Mouse (Mus musculus): ENCODE measurements around the gene Bbs4. TPM values are rescaled to one million over a fixed set of nuclear protein-coding genes. Genes with fewer than 3 reads are reported as not detected.
"Not testable (repeated sequence)": the region's sequence is repeated elsewhere in the genome, so short reads cannot be mapped to it uniquely, and the experiment has no call there.

Bbs4 gene
- 10 to 100 TPM; 42.5 to 46.1 (median 43.1) TPM for total RNA-seq (2022)

DNA sequence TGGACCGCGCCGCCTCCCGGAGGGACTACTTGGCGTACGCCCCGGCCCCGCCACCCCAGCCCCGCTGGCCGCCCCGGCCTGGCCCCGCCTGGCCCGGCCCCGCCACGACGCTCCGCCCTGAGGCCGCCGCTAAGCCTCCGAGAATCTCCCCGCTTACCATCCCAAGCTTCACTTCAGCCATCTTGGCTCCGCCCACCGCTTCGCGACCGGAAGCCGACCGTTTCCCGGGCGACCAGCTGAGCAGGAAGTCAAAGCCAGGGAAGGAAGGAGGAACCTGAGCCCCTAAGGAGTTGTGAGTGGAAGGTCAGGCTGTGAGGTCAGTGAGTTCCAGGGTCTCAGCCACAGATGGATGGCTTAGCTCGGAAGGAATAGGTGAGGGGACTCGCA lies at the start of gene Bbs4:
TSS of gene Bbs4 (minus strand) at position 256 of the 387 bp plus-strand sequence.
- DNase-seq (ENCODE audit: low spot score in 2 of 2), result peak; percentile 63 to 77

DNA sequence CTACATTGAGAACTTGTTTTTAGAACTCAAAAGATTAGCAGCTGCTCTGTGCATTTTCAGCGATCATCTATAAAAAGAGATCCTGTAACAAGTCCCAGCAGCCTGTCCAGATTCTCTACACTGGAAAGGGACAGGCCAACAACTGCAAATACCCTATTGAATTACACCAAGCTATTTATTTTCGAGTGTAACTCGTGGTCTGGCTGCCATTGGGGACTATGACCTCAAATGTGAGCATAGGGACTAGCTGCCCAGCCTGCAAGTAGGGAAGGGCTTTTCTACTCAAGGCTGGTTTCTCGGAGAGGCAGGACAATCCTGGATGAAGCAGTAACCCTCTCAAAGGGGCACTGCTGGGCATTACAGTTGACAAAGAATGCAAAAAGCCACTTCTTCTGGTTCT lies 35.8 kb upstream of the Bbs4 start:
- no peak for DNase-seq (ENCODE audit: low spot score in 2 of 2)

DNA sequence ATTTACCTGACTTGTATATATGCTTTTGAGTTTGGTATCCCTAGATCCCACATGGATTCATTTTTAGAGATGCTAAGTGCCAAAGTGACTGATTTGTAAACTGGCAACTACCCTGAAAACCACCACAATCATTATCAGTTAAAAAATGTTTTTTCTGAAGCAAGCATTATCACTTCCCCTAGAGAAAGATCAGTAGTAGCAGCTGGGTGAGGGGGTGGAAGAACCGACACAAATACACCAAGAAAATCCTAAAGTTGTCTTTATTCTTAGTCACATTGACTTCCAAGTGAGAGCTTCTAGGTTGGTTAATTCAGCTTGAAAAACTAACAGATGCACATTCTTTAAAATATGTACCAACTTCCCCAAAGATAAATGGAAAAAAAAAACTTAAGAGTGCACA lies 35.0 kb upstream of the Bbs4 start:
- DNase-seq (ENCODE audit: low spot score in 2 of 2), result peak in 1 of 2 experiments; percentile 21

DNA sequence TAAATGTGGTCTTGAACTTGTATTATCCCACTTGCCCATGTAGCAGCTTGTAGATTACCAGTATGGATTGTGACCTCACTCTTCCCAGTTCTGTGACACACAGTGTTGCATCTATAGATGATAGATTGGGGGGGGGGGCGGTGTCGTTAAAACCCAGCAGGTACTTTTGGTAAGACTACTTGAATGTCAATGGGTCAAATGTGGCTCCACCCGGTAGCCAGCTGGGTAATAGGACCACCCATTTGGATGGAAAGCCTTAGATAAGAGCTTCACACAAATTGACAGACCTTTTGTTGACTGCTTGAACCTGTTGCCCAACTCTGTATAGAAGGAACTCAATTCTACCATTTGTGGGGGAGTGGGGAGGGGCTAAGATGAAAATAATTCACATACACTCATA lies 34.2 kb upstream of the Bbs4 start:
- no peak for DNase-seq (ENCODE audit: low spot score in 2 of 2)

DNA sequence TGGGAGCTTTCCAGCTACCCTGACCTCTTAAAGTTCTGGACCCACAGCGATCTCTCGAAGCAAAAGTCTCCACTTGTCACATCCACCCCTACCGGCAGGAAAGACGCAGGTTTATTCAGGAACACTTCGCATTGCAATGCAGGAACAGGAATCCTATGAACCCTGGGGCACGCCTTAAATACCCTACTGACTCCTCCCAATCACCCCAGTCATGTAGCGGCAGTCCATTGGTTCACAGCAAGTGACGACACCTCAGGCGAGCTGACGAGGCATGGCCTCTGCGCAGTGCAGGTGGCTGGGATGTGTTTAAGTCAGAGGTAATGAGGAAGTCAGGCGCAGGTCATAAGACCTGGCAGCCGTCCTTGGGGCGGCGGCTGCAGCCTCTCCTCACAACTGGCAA lies 22.3 kb upstream of the Bbs4 start:
- DNase-seq (ENCODE audit: low spot score in 2 of 2), result no peak

DNA sequence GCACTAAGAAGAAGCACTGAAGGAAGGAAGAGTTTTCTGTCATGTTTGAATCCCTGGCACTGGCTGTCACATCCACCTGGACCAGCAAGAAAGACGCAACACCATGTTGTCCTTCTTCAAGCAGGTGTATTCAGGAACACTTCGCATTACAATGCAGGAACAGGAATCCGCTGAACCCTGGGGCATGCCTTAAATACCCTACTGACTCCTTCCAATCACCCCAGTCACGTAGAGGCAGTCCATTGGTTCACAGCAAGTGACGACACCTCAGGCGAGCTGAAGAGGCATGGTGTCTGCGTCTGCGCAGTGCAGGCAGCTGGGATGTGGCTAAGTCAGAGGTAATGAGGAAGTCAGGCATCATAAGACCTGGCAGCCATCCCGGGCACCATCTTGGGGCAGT lies 16.3 kb upstream of the Bbs4 start:
- DNase-seq (ENCODE audit: low spot score in 2 of 2), result no peak

DNA sequence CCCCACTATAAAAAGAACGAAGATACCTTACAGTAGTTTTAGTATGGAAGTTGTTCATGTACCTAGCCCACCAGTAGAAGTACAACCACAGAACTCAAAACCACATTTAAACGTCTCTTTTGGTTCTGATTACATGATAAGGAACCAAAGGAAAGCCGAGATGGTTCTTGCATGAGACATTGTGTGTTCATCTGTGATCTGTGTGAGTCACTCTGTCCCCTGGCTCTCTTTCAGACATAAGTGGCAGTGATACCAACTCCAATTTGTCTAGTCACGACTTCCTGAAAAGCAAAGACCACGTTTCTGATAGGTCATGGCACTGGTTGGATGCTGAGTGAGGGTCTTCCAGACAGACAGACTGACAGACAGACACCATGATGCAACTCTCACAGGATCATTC lies 15.9 kb upstream of the Bbs4 start:
- no peak for DNase-seq (ENCODE audit: low spot score in 2 of 2)

DNA sequence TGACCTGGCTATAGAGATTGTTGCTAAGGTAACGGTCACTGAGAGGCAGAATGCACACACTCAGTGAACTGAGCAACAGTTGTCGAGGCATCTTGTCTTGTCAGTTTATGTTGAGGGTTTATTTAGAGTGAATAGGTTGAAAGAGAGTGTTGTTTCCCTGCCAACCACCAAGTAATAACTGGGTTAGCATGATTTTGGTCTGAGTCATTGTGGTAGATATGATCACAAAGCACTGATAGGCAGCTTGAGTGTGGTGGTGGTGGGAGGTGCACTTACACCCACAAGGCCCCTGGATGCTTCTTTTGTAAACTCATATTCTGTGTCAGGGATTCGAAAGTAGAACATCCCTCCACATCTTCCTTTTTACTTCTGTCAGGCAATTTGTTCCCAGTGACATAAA lies 7.2 kb upstream of the Bbs4 start:
- DNase-seq (ENCODE audit: low spot score in 2 of 2), result not testable (repeated sequence)

DNA sequence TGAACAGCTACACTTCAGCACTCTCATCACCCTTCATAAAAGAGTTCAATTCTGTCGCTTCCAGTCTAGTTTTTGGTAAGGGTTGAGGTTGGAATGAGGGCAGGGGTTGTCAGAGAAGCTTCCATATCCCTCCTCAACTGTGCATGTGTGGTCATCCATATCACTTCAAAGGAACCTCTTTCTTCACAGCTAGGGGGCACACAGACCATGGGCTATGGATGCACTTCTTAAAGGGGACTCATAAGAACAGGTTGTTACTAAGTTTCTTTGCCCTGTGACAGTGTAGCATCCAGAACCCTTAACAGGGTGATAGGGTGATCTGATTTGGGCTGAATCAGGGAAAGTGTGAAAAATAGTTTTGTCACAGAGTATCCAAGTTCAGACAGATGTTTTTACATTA lies 4.7 kb upstream of the Bbs4 start:
- DNase-seq (ENCODE audit: low spot score in 2 of 2), result not testable (repeated sequence)

DNA sequence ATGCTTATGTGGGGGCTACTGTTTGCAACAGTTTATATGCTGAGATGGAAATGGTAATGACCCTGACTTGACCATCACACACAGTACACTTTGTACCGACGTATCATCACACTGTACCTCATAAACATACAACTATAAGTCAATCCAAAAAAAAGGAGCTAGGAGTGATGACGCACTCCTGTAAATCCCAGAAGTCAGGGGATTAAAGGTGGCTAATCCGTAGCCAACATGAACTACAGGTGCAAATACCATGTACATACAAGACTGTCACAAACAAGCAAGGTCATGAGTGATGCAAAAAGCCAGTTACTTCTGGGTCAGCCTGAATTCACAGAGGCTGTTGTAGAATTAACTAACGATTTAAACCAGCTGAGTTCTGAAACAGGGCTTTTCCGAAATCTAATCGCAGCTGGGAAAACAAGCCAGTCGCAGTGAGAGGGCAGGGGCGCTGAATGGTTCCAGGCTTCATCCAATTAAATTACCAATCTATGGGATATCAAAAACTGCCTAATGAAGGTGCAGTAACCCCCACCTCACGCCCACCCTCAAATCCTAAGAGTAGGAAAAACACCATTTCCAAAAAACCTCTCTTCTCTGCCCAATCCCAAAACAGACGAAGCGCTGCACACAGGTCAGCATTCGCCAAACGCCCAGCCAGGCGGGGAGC lies 589 bp downstream of the Bbs4 start:
- peak in 1 of 2 experiments; percentile 8 for DNase-seq (ENCODE audit: low spot score in 2 of 2)

DNA sequence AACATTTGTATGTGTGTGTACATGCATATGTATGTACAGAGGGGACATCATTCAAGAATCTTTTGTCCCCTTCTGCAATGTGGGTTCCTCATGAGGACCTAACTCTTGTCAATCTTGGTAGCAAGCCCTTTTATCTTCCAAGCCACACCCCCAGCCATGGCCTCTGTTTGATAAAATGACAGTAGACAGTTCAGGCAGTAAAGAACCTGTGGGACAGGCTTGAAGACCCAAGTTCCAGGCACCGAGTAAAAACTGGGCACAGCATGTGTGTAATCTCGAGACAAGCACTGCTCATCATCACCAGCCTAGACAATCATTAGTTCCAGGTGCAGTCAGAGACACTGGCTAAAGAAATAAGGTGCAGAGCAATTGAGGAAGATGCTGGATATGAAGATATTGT lies 7.1 kb downstream of the Bbs4 start:
- no peak for DNase-seq (ENCODE audit: low spot score in 2 of 2)

DNA sequence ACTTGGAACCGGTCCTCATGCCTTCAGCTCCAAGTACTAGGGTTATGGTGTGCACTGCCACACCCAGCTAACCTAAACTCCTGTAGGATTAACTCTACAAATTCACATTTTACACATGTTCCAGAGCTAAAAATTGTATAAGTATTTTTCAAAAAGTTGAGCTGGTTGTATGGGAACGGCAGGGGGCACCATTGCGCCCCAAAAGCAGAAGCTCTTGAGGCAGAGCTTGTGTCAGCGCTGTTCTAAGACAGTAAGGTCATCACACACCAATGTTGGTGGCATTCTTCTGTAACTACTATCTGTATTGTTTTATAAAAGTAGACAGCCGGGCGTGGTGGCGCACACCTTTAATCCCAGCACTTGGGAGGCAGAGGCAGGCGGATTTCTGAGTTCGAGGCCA lies 13.3 kb downstream of the Bbs4 start:
- no peak for DNase-seq (ENCODE audit: low spot score in 2 of 2)

DNA sequence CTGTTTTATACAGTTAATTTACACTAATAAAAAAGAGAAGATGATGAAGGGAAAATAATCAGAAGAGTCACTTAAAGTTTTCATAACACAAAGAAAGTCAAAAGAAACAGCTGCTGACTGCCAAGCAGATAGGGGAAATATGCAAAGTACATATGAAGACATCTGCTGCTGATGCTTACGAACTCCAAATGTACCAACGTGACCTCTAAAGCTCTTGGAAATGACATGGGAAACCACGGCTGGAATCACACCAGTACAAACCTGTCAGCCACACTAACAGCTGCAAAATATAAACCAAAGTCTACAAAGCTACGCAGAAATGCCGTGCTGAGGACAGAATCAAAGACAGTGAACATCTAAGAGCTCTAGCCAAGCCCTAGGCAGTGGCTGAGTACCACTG lies 14.2 kb downstream of the Bbs4 start:
- DNase-seq (ENCODE audit: low spot score in 2 of 2), result no peak

DNA sequence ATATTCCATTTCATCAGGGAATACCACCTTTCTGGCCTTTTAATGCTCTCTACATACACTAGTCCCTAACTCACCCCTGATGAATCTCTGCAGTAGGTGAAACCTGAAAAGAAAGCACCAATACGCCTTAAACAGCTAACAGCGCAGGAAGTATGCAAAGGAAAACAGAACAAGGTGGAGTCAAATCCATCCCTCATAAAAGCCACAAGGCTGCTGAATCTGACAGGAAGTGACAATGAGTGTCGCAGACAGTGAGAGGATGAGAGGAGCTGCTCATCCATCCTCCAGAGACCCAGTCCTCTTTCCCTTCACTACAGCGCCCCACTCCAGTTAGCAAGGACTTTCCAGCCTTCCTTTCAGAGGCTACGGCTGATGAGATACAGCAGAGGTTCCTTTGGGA lies 14.9 kb downstream of the Bbs4 start:
- DNase-seq (ENCODE audit: low spot score in 2 of 2), result no peak

DNA sequence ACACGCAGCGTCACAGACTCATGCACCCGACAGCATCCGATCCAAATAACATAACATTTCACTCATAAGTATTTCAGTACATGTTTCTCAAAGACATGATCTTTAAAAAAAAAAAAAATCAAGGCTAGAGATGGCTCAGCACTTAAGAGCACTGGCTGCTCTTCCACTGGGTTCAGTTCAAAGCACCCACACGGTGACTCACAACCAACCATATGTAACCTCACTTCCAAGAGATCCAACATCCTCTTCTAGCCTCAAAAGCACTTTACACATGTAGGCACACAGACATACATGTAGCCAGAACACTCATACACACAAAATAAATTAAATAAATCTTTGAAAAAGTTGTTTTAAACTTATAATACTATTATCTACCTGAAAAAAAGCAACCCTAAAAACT lies 15.4 kb downstream of the Bbs4 start:
- no peak for DNase-seq (ENCODE audit: low spot score in 2 of 2)

DNA sequence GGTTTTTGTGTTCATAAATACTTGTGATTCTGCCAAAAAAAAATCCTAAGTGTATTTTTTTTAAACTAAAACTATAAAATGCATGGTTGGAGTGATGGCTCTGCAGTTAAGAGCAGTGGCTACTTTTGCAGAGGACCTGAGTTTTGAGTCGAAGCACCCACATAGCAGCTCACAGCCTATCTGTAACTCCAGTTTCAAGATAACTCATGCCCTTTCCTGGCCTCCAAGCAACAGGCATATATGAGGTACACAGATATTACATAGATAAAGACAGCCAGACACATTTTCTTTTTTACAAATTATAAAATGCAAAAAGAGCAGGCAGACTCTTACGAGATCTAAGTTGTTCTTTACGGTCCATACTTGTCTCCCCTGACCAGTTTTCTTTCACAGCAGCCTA lies 16.8 kb downstream of the Bbs4 start:
- no peak for DNase-seq (ENCODE audit: low spot score in 2 of 2)

DNA sequence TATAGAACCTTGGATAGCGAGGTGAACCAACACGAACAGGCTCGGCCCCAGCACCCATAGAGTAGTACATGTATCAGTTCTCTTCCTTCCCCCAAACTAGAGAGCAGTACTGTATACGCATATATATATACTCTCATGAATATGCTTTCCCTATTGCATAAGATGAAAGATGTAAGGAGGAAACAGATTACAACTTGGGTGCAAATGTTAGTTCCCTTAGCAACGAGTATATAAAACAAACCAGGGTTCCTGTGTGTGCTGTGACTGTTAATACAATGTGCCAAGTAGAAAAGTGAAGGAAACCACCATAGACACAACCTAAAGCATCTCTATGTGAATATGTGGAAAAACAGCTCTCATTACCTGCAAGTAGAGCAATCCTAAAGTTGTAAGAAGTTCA lies 23.3 kb downstream of the Bbs4 start:
- DNase-seq (ENCODE audit: low spot score in 2 of 2), result no peak

DNA sequence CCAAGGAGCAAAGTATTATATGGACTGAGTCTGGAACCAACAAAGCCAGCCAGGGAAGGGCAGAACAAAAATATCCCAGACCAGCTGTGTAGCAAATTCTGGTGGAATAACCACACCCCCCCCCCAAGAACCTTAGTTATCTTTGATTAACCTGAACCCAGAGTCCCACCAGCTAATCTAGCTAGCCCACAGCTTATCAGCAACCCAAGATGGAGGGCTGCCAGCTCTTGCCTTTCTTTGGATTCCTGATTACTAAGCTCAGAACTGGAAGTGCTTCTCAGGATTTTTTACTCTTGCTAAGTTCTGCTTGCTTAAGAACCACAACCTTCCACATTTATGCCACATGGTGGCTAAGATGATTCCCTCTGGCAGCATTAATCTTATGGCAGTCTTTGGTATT lies 29.0 kb downstream of the Bbs4 start:
- no peak for DNase-seq (ENCODE audit: low spot score in 2 of 2)

DNA sequence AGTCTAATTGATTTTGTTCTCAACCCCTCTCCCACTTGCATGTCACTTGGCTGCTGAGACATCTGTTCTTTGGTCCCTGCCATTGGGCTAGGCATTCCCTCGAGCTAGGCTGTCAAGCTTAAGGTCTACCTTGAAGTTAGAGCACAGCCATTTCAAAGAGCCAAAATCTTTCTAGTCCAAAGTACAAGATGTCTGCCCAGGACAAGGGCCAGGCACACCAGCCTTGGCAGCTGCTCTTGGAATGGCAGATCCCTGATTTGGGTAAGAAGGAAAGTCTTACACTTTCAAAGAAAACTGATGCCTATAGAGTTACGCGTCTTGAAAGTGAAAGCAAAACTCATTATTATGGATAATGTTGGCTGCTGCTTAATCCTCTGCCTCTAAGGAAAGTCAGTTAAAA lies 37.1 kb downstream of the Bbs4 start:
- no peak for DNase-seq (ENCODE audit: low spot score in 2 of 2)

DNA sequence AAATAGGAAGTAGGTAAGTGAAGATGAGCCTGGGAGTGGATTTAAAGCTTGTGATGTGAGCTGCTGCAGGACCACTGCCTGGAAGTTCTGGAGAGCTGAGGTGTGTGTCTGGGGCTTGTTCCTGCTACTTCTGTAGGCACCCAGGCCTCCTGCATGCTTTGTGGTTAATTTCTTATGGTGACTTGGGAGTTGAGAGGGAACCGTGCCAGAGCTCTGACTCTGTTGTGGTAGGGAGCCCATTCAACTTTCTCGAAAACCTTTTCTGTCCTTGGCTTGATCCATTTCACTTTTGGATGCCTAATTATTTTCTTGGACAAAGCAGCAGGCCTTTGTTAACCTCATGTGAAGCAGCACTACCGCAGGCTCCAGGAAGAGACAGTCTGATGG lies 42.0 kb downstream of the Bbs4 start:
- DNase-seq (ENCODE audit: low spot score in 2 of 2), result no peak

DNA sequence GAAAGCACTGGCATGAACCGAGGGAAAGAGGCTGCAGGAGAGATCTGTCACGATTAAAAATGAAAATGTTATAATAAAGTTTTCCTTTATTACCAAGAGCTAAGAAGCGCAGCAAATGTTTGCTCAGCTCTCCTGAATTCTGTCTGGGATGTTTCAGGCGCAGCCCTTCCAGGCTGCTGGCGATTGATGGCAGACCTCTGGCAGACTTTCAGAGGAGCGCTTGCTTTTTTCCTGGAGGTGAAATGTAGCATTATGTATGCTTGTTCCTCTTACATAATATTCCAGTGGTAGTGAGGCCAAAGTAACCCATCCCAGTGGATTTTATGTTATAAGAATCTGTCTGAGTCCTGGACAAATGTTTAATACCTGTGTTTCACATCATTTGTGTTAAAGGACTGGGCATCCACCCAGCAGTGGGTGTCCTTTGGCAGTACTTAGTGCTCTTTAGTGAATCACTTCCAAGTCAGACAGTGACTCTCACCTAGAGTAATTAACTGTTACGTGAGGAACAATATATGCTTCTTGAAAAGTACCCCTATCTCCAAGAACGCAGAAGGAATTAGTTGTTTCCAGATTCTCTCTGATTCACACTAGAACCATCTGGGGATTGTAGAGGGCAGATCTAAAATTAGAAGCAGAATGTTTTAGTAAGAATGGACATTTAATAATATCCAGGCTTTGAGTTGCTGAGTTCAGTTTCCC lies 42.6 kb downstream of the Bbs4 start:
- no peak for DNase-seq (ENCODE audit: low spot score in 2 of 2)

DNA sequence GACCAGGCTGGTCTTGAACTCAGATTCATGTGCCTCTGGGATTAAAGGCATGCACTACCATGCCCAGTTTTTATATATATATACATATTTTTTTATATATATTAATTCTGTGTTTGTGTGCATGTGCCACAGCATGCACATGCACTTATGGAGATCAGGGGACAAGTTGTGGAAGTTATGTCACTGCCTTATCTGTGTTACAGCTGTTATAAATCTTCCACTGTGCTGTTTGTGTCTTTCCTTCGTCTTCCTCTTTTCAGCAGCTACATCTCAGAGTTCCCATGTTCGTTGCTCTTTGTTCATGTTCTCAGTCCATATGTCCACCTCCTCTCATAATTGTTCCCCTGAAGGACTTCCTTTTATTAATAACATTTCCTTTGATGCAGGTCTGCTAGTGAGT lies 45.4 kb downstream of the Bbs4 start:
- DNase-seq (ENCODE audit: low spot score in 2 of 2), result no peak

DNA sequence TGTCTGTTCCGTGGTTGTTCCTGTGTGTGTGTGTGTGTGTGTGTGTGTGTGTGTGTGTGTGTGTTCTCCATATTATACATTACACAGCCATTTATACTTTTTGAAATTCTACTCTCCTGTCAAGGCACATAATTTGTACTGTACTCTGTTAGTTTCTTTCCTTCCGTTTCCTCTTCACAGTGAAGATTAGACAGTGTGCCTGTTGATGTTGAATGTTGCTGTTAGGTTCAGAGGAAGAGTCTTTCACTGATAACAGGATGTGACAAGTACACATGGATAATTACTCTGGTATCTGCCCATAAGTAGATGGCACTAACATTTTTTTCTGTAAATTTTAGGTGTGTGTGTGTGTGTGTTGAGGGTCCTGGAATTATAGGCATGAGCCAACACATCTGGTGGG lies 56.9 kb downstream of the Bbs4 start:
- no peak for DNase-seq (ENCODE audit: low spot score in 2 of 2)

DNA sequence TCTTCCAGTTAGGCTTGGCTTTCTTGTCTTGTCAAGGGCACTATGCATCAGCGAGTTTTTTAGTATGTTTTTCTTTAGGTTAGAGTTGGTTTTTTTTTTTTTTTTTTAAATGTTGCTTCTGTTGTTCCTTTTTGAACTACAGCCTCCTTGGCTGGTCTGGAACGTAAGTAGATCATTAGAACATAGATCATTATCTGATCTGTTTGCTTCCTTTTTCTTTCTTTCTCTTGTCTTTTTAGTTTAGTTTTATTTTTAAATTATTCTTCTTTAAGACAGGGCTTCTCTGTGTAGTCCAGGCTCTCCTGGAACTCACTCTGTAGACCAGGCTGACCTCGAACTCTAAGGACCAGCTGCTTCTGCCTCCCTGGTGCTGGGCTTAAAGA lies 60.8 kb downstream of the Bbs4 start:
- no peak for DNase-seq (ENCODE audit: low spot score in 2 of 2)

All from left cerebral cortex, adult 8-10 months (tissue).